Mouse (Mus musculus) stomach, embryonic 16.5 days (tissue): ENCODE results near the gene Phkg1. TPM values are rescaled to one million over a fixed set of nuclear protein-coding genes. Genes with fewer than 3 reads are reported as not detected.
A peak's percentile ranks its signal among the peaks of the same experiment; 100 is the strongest.

Experiments used
- ATAC-seq: fragments of 200-750 bp; cut with Nextera tagmentation; 2 replicates; pipeline ENCODE4 v1.8.0; 2017; ENCODE audit warnings: moderate number of reproducible peaks, moderate TSS enrichment; ENCODE audit not compliant: insufficient read depth, low FRiP score
- H3K27ac ChIP-seq: fragments of 300-500 bp; sonication (generic); 2 replicates; pipeline ENCODE4 v1.5.1; 2014; ENCODE audit warnings: low read length
- H3K27me3 ChIP-seq: fragments of 300-500 bp; sonication (generic); 2 replicates; pipeline ENCODE4 v1.6.1; 2014; ENCODE audit warnings: low read length, control low read depth, mixed read lengths; ENCODE audit not compliant: control insufficient read depth, insufficient read depth
- H3K36me3 ChIP-seq: fragments of 300-500 bp; sonication (generic); 2 replicates; pipeline ENCODE4 v1.6.1; 2014; ENCODE audit warnings: low read length; ENCODE audit not compliant: control insufficient read depth, insufficient read depth
- H3K4me1 ChIP-seq: fragments of 300-500 bp; sonication (generic); 2 replicates; pipeline ENCODE4 v1.6.1; 2014; ENCODE audit warnings: low read length, control low read depth, mixed read lengths; ENCODE audit not compliant: control insufficient read depth, insufficient read depth
- H3K4me2 ChIP-seq: fragments of 300-500 bp; sonication (generic); 2 replicates; pipeline ENCODE4 v1.6.1; 2014; ENCODE audit warnings: low read depth, low read length, mixed read lengths
- H3K4me3 ChIP-seq: fragments of 300-500 bp; sonication (generic); replicated peaks from 2 replicates; pipeline ENCODE4 v1.5.1; 2014; ENCODE audit warnings: mild to moderate bottlenecking, low read length
- H3K9ac ChIP-seq: fragments of 300-500 bp; sonication (generic); 2 replicates; pipeline ENCODE4 v1.6.1; 2014; ENCODE audit warnings: low read length
- H3K9me3 ChIP-seq: fragments of 300-500 bp; sonication (generic); replicated peaks from 2 replicates; pipeline ENCODE4 v1.6.1; 2016; ENCODE audit warnings: low read length, control low read depth; ENCODE audit not compliant: control insufficient read depth
- WGBS: fragments of 180-500 bp; shearing (Covaris S2); extraction: QIAGEN DNeasy Blood & Tissue Kit; methylation state at CpG from one replicate; pipeline ENCODE4 v1.1.7; 2014; 5-methylcytosine and 5-hydroxymethylcytosine counted together
- polyA plus RNA-seq: library from polyadenylated mRNA; unstranded; fragments of >200 nt; fragmentation: Nextera tagmentation; extraction: Ambion mirVana; gene quantifications from 2 replicates; pipeline ENCODE4 v1.2.1, GENCODE M21; 2015

Phkg1 gene
- polyA plus RNA-seq, 1 experiment from 2014 or later = 0.41 TPM

DNA sequence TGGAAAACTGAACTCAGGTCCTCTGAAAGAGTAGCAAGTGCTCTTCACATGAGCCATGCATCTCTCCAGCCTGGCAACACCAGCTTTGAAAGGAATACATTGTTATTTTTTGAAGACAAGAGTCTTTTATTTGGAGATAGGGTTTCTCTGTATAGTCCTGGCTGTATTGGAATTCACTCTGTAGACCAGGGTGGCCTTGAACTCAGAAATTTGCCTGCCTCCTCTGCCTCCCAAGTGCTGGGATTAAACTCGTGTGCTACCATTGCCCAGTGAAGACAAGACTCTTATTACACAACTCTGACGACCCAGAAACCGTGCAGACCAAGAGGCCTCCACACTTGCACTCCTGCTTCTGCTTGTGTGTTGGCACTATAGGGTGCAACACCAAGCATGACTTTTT, 18.5 kb downstream of the Phkg1 start:
- H3K9ac ChIP-seq = no peak overlapping the region
- H3K36me3 ChIP-seq = peaks cover 18% of the 10 kb centered on the region; the same call in 1 of the 2 replicates
- H3K4me1 ChIP-seq = no peaks in the 10 kb centered on the region
- H3K27ac ChIP-seq = no peak overlapping the region
- H3K4me2 ChIP-seq = no peak overlapping the region
- no peaks in the 10 kb centered on the region for H3K9me3 ChIP-seq
- no peak for ATAC-seq
- H3K27me3 ChIP-seq = no peaks in the 10 kb centered on the region
- 69% methylated on average over 3 of the region's 3 CpGs for WGBS
- no peak overlapping the region for H3K4me3 ChIP-seq

DNA sequence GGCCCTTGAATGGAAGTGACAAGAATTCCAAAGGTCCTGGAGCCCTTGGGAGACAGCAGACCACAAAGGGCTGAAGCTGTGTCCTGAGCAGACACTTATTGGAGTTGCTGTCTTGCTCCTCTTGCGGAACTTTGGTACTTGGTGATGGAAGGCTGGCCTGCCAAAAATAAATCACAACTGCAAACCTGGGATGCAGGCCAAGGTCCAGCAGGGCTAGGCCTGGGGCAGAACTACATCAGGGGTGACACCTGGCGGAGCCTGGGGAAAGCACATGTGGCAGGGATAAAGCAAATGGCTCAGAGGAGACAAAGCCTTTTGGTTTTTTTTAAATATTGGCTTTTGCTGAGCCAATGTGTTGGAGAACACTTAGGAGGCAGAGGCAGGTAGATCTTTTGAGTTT, 19.4 kb downstream of the Phkg1 start:
- no peak for ATAC-seq
- Histone ChIP-seq H3K27me3 (no peaks in the 10 kb centered on the region), H3K27ac (no peak overlapping the region), H3K4me1 (no peaks in the 10 kb centered on the region), H3K4me3 (no peak overlapping the region), H3K4me2 (no peak overlapping the region), H3K9me3 (no peaks in the 10 kb centered on the region), H3K36me3 (peaks cover 13% of the 10 kb centered on the region; the same call in 1 of the 2 replicates), H3K9ac (no peak overlapping the region)
- 52% methylated on average over 2 of the region's 2 CpGs for WGBS

DNA sequence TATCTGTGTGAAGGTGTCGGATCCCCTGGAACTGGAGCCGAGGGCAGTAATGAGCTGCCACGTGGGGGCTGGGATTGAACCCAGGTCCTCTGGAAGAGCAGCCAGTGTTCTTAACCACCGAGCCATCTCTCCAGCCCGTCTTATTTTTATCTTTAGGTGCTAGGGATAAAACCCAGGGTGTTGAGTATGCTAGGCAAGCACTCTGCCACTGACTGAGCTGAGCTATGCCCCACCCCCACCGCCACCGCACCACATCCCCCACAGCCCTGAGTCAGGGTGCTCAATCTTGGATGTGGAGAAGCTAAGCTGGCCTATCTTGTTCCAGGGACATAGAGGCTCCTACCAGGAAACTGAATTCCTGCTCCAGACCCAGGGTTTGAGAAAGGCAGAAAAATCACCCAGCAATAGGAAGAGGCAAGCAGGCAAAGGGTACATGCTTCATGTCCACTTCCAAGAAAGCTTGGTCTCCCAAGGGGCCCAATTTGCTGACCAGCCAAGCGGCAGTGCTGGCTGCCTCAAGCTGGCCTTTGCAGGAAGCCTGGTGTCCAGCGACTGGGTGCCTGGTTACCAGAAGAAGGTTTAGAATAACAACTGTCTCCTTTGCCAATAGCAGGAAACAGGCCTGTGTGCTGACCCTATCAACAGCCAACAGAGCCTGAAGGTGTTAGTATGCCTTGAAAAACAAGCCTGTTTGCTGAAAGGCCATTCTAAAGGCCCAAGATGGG, 20.5 kb downstream of the Phkg1 start:
- H3K9me3 ChIP-seq = no peaks in the 10 kb centered on the region
- H3K27ac ChIP-seq = no peak overlapping the region
- no peak for ATAC-seq
- 67% methylated on average over 9 of the region's 9 CpGs for WGBS
- peaks cover 9% of the 10 kb centered on the region; the same call in 1 of the 2 replicates for H3K36me3 ChIP-seq
- no peak overlapping the region for H3K4me3 ChIP-seq
- H3K27me3 ChIP-seq = no peaks in the 10 kb centered on the region
- H3K4me2 ChIP-seq = no peak overlapping the region
- H3K9ac ChIP-seq = no peak overlapping the region
- H3K4me1 ChIP-seq = no peaks in the 10 kb centered on the region

DNA sequence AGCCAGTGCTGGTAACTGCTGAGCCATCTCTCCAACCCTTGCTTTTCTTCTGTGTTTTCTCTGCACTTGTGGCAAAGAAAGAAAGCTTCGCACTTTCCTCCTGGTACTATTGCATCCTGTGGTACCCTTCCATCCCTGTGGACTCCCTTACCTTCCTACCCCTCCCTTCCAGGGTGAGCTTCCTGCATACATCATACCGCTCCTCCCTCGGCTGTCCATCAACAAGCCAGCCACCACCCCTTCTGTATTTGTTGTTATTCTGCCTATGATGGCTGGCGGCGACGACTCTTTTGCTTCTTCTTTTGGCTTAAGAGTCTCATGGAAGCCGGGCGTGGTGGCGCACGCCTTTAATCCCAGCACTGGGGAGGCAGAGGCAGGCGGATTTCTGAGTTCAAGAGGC, 23.3 kb downstream of the Phkg1 start:
- H3K9ac ChIP-seq = no peak overlapping the region
- H3K4me2 ChIP-seq = no peak overlapping the region
- 69% methylated on average over 11 of the region's 11 CpGs for WGBS
- H3K27ac ChIP-seq = no peak overlapping the region
- no peaks in the 10 kb centered on the region for H3K27me3 ChIP-seq
- no peak overlapping the region for H3K4me3 ChIP-seq
- H3K4me1 ChIP-seq = no peaks in the 10 kb centered on the region
- no peak for ATAC-seq
- no peaks in the 10 kb centered on the region for H3K9me3 ChIP-seq
- H3K36me3 ChIP-seq = 0 out of 2 replicates have a peak, but pooled peaks cover under 1% of the 10 kb centered on the region

DNA sequence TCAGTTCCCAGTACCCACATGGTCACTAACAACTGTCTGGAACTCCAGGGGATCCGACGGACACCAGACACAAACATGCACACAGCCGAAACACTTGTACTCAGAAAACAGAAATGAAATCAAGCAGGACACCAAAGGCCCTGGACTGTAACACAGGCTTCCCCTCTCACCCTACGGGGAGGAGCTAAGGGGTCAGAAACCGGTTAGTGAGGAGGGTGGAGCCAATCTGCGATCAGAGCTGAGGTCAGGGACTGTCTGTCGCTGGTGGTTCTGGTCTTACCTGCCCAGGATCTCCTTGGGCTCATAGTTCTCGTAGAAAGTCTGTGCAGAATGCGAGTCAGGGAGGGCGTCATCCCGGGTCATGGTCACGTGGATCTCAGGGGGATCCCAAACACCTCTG, 24.4 kb downstream of the Phkg1 start:
- 80% methylated on average over 12 of the region's 12 CpGs for WGBS
- Histone ChIP-seq H3K9me3 (no peaks in the 10 kb centered on the region), H3K4me2 (no peak overlapping the region), H3K27me3 (no peaks in the 10 kb centered on the region), H3K4me1 (no peaks in the 10 kb centered on the region), H3K9ac (no peak overlapping the region), H3K36me3 (no peaks in the 10 kb centered on the region), H3K27ac (no peak overlapping the region), H3K4me3 (no peak overlapping the region)
- no peak for ATAC-seq

DNA sequence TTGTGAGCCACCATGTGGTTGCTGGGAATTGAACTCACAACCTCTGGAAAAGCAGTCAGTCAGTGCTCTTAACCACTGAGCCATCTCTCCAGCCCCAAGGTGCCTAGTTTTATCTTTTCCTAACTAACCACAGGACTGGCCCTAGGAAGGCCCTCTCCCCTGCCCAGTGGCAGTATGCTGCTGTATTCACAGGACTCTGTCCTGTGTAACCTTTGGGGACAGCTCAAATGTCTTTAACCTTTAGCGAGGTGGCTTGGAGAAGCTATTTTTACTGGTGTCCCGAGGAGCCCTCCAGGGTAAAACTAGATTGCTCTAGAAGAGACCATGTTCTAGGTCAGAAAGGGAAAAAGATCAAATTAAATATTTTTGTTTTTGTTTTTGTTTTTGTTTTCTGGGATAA, 27.1 kb downstream of the Phkg1 start:
- H3K9ac ChIP-seq = no peak overlapping the region
- H3K36me3 ChIP-seq = no peaks in the 10 kb centered on the region
- H3K4me1 ChIP-seq = no peaks in the 10 kb centered on the region
- ATAC-seq = no peak
- no peaks in the 10 kb centered on the region for H3K27me3 ChIP-seq
- no peak overlapping the region for H3K4me2 ChIP-seq
- no peak overlapping the region for H3K4me3 ChIP-seq
- WGBS = 80% methylated on average over 2 of the region's 2 CpGs
- H3K27ac ChIP-seq = no peak overlapping the region
- no peaks in the 10 kb centered on the region for H3K9me3 ChIP-seq

DNA sequence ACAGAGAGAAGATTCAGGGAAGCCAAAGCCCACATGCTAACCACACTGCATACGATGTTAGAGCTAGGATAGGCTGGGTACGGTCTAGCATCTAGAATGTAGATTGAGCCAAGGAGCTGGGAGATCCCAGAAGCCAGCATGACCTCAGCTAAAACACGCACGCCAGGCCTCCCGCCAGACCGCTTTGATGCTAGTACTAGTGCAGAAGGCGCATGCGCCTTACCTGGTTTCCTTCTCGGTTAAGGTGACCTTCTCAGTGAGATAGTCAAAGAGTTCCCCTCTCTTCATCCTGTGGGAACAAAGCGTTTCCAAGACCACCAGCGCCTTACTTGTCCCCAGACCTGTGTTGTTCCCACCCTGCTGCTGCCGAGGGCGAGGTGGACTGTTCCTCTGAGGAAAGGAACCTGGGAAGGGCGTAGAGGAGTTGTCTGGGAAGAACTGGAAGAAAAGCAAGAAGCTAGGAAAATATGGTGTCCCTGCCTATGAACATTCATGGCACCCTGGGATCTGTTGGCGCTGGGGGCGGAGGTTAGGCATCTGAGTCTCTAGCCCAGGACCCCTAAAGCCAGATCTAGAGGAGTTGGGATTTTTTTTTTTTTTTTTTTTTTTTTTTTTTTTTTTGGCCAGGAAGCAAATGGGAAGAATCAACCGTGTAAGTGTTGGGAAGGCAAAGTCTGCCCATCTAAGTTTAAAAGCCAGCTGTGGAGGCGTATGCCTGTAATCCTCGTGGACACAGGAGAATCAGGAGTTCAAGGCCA, 28.9 kb downstream of the Phkg1 start:
- 86% methylated on average over 19 of the region's 19 CpGs for WGBS
- H3K4me1 ChIP-seq = no peaks in the 10 kb centered on the region
- no peaks in the 10 kb centered on the region for H3K36me3 ChIP-seq
- no peak overlapping the region for H3K4me3 ChIP-seq
- no peak overlapping the region for H3K4me2 ChIP-seq
- H3K9me3 ChIP-seq = no peaks in the 10 kb centered on the region
- H3K27ac ChIP-seq = no peak overlapping the region
- no peak for ATAC-seq
- no peaks in the 10 kb centered on the region for H3K27me3 ChIP-seq
- H3K9ac ChIP-seq = no peak overlapping the region

DNA sequence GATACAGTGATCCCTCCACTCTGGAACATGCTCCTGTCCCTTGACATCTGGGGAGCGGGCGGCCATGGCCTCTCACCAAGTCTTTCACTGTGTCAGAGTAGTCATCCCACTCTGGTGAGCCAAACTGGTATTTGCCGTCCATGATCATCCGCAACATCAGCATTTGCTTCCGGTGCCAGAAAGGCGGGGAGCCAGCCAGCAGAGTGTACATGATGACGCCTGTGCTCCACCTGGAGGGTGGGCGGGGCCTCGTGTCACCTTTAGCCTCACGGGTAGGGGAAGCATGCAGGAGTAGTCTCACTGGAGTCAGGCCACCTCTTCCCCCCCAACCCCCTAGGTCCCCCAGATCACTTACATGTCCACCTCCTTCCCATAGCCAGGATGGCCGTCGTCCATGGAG, 32.5 kb downstream of the Phkg1 start:
- Histone ChIP-seq H3K27me3 (no peaks in the 10 kb centered on the region), H3K9ac (no peak overlapping the region), H3K4me3 (no peak overlapping the region), H3K9me3 (no peaks in the 10 kb centered on the region; the same call in 1 of the 2 replicates), H3K4me2 (no peak overlapping the region), H3K27ac (no peak overlapping the region), H3K36me3 (peaks cover 13% of the 10 kb centered on the region), H3K4me1 (no peaks in the 10 kb centered on the region)
- 78% methylated on average over 12 of the region's 12 CpGs for WGBS
- no peak for ATAC-seq

DNA sequence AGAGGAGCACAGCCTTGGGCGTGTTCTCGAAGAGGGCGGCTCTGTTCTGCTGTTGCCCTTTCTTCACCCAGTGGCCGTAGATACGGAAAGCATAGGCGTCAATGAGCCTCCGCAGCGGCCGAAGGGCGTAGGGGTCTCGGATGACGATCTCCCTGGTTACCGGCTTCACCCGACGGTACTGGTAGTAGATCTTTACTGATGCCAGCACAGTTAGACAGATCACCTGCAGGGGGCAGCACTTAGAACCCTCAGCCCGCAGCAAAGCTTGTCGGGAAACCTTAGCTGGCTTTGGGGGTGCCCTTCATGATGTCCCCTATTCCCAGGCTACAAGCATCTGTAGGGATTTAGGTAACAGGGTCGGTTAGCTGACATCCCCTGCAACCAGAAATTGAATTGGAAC, 33.9 kb downstream of the Phkg1 start:
- Histone ChIP-seq H3K27me3 (no peaks in the 10 kb centered on the region), H3K9ac (0 out of 2 replicates have a peak overlapping the region, but pooled peaks have one; percentile 4), H3K27ac (no peak overlapping the region), H3K4me2 (peak overlapping the region; percentile 39; the same call in 1 of the 2 replicates), H3K4me1 (no peaks in the 10 kb centered on the region), H3K9me3 (no peaks in the 10 kb centered on the region; the same call in 1 of the 2 replicates), H3K4me3 (no peak overlapping the region), H3K36me3 (peaks cover 16% of the 10 kb centered on the region)
- no peak for ATAC-seq
- 12% methylated on average over 18 of the region's 18 CpGs for WGBS
